Mouse (Mus musculus) thymus, adult 2 months (tissue): Measurements from ENCODE around the gene Gm19684.
"Not testable (repeated sequence)": the region's sequence is repeated elsewhere in the genome, so short reads cannot be mapped to it uniquely, and the experiment has no call there.

Source experiments
- CTCF ChIP-seq: fragments of 200-500 bp; IDR thresholded peaks from 2 replicates; pipeline ENCODE4 v1.5.1; 2012; ENCODE audit warnings: mild to moderate bottlenecking, control low read depth, low read length, moderate library complexity, borderline replicate concordance; ENCODE audit not compliant: control insufficient read depth, poor library complexity, insufficient read depth; ENCODE audit errors: extremely low read depth
- POLR2A ChIP-seq: fragments of 200-500 bp; IDR thresholded peaks from 2 replicates; pipeline ENCODE4 v1.6.1; 2012; ENCODE audit warnings: mild to moderate bottlenecking, low read length, control low read depth, moderate library complexity; ENCODE audit not compliant: control insufficient read depth, poor library complexity, insufficient read depth; ENCODE audit errors: extremely low read depth

GRCm38 (mm10) chr17:36128525-36128924, 7.0 kb downstream of the Gm19684 start:
- not testable (repeated sequence) for TF ChIP-seq POLR2A, CTCF
